In the genomic region with DNA sequence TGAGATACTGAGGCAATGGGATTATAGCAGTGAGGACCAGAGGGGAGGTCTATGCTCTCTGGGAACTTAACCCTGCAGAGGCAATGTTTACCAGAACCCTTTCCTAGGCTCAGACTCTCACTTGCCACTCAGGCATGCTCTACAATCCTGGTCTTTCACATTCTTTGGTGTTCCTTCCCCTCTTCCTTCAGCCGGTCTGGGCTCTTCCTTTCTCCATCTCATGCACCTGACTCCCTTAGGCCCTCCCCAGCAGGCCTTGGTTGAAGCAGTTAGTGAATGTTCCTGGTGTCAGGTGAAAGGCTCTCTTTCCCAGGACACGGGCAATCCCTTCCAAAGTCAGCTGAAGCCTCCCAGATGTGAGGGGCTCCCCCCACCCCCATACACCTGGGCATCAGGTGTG, we compare ENCODE assay signal across 8 mouse cellular contexts. TPM values are rescaled to one million over a fixed set of nuclear protein-coding genes. Genes with fewer than 3 reads are reported as not detected.
DNase-seq lines count a peak whose midpoint lies in the region; ATAC-seq and TF ChIP-seq lines count a peak whose summit lies in the region.

A gene (plus strand): TSS at position 301 of the 400 bp plus-strand sequence.

- 0% methylated on average over 2 of the region's 2 CpGs for WGBS in kidney, adult 2 months
- WGBS in hindbrain, postnatal 0 days: 6% methylated on average over 2 of the region's 2 CpGs

- peak within 1 kb of the TSS; percentile 99 for H3K4me2 ChIP-seq in hindbrain, postnatal 0 days (ENCODE audit: low read depth, low read length)

- no peaks in the 10 kb centered on the region for H3K9me3 ChIP-seq in hindbrain, postnatal 0 days (ENCODE audit: low read length)

- DNase-seq in kidney, adult 2 months: no peak
- no peak for DNase-seq in kidney, postnatal 14 days
- no peak for DNase-seq in gastrocnemius, adult 2 months
- DNase-seq in hindbrain, postnatal 0 days (ENCODE audit: low spot score): no peak
- no peak for DNase-seq in cerebellum, adult 11 months
- DNase-seq in MN1 (ENCODE audit: low spot score): no peak

- no peaks in the 10 kb centered on the region for H3K27me3 ChIP-seq in kidney, adult 2 months (replicated peaks; ENCODE audit: control insufficient read depth, insufficient read depth, low read length)
- H3K27me3 ChIP-seq in hindbrain, postnatal 0 days (ENCODE audit: insufficient read depth, low read length): no peaks in the 10 kb centered on the region

- H3K27ac ChIP-seq in kidney, adult 2 months (ENCODE audit: insufficient read depth, low read depth, low read length): peak within 1 kb of the TSS; percentile 87
- peak within 1 kb of the TSS; percentile 97 for H3K27ac ChIP-seq in gastrocnemius, adult 2 months
- H3K27ac ChIP-seq in hindbrain, postnatal 0 days: peak within 1 kb of the TSS; percentile 89

- peak within 1 kb of the TSS; percentile 94 for H3K4me3 ChIP-seq in kidney, adult 2 months (ENCODE audit: insufficient read depth, low read depth, low read length)
- peak within 1 kb of the TSS; percentile 97 for H3K4me3 ChIP-seq in gastrocnemius, adult 2 months
- peak within 1 kb of the TSS; percentile 56 for H3K4me3 ChIP-seq in hindbrain, postnatal 0 days (ENCODE audit: low read length)

- no peaks in the 10 kb centered on the region for H3K36me3 ChIP-seq in kidney, adult 2 months (ENCODE audit: control insufficient read depth, insufficient read depth, low read length)
- H3K36me3 ChIP-seq in hindbrain, postnatal 0 days (ENCODE audit: insufficient read depth, low read length): peaks cover 25% of the 10 kb centered on the region

- no peak for TF ChIP-seq POLR2A in kidney, adult 2 months (IDR thresholded peaks at IDR 0.05; ENCODE audit: low read depth, low read length)

- peak; percentile 3 for ATAC-seq in activated CD4-positive, CD25-positive, alpha-beta regulatory T cell, adult 4 months
- ATAC-seq in hindbrain, postnatal 0 days: no peak
- ATAC-seq in megakaryocyte, adult 5-6 weeks (ENCODE audit: poor library complexity, severe bottlenecking): peak; percentile 1

- H3K9ac ChIP-seq in hindbrain, postnatal 0 days (replicated peaks; ENCODE audit: low read length): peak within 1 kb of the TSS; percentile 70

- no peaks in the 10 kb centered on the region; the same call in 1 of the 2 replicates for H3K4me1 ChIP-seq in kidney, adult 2 months (ENCODE audit: control insufficient read depth, insufficient read depth, low read length)
- H3K4me1 ChIP-seq in hindbrain, postnatal 0 days (ENCODE audit: insufficient read depth, low read length): 0 out of 2 replicates have a peak, but pooled peaks cover 7% of the 10 kb centered on the region

- intact Hi-C loops in gastrocnemius, adult 2 months (cut with DNase I): loop anchor here (2.0 to 10.0 kb wide), 4 partner anchors 57 to 245 kb away; a partner anchor contains a TSS

- TF ChIP-seq CTCF in kidney, adult 2 months (conservative IDR thresholded peaks at IDR 0.05; ENCODE audit: insufficient read depth, insufficient read length, low read depth, low read length): no peak
- TF ChIP-seq CTCF in gastrocnemius, adult 2 months (IDR thresholded peaks at IDR 0.05): no peak
- no peak for TF ChIP-seq CTCF in hindbrain, postnatal 0 days (IDR thresholded peaks at IDR 0.05; ENCODE audit: low read depth)

RNA-seq across cellular contexts. Expression of the gene that starts here (rescaled TPM):
- 108 and 115 TPM in 2 replicates for polyA plus RNA-seq in kidney, adult 2 months (2012; rRNA removed)
- polyA plus RNA-seq in activated CD4-positive, CD25-positive, alpha-beta regulatory T cell, adult 4 months (2017; shearing (Covaris generic)): 100 to 1,000 TPM; 214 to 228 TPM
- total RNA-seq in gastrocnemius, adult 2 months (2021): 10 to 100 TPM; 53.3 to 64.0 TPM
- total RNA-seq in hindbrain, postnatal 0 days (2014; rRNA removed): 49.6 and 63.9 TPM in 2 replicates
- 179 and 181 TPM in 2 replicates for polyA plus RNA-seq in hindbrain, postnatal 0 days (2015; fragmentation: Nextera tagmentation; extraction: Ambion mirVana)
- total RNA-seq in megakaryocyte, adult 5-6 weeks (2015): 77.3 and 105 TPM in 2 replicates
- 85.4 and 91.6 TPM in 2 replicates for total RNA-seq in megakaryocyte, adult 5-6 weeks (2017)
